Mouse (Mus musculus) thymus, postnatal 14 days (tissue): Measurements from ENCODE around the gene Zeb2.
A peak's percentile ranks its signal among the peaks of the same experiment; 100 is the strongest.

ENCODE experiments used
- DNase-seq: peaks from one replicate; pipeline ENCODE4 v3.0.0; 2021

Gene Zeb2

DNA sequence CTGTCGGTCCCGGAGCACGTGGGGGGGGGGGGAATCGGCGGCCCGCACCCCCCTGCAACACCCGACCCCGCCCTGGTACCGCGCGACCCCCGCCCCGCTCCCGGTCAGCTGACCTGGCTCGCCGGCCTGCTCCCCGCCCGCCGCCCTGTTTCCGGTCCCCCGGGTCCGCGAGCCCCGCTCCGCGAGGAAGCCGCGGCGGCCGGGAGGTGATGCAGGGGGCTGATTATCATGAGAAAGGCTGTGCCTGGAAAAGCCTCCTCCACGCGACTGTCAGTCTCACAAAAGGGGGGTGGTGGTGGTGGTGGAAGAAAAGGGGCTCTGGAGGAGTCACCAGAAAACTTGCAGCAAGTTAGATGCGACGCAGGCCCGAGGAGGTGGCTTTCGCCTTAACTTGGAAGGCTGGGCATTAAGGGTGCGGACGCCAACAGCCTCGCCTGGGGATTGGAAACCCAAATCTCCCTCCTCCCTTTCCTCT is at the start of gene Zeb2:
Gene Zeb2 (minus strand): TSS at position 309 of the 475 bp plus-strand sequence.
- DNase-seq = peak; percentile 57

DNA sequence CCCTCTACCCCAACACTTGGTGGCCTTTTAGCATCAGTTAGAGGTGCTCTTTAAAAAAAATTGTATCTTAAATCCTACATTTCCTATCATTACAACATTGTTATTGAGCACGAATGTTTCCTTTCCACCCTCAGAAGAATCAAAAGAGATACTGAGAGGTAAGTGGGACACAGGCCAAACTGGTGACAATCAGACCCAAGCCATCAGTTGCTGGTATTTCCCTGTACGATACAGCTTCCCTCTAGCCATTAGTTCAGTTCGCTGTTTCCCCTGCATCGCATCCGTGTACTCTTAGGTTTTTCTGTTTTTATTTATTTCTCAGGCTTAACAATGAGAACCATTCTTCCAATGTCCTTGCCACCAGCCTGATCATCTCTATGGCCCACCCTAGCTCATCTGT is 41.6 kb upstream of the Zeb2 start:
- DNase-seq = no peak

GRCm38 (mm10) chr2:45158351-45158782 is 41.2 kb upstream of the Zeb2 start:
- DNase-seq = no peak

DNA sequence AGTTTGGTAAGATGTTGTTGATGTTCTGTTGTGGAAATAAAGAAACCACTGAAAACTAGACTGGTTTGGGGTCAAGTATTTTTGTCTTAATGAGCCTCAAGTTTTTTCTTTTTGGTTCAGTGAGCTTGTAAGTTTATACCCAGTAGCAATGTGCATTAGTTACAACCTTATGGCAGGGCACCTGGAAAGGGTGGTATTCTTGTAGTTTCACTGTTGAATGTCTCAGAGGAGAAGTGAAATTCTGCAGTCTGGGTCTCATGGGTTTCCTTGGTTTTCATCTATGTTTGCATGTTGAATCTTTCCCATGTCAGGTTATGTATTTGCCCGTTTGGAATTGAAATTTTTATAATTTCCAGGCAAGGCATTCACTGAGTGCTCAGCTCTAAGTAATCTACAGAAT is 36.1 kb upstream of the Zeb2 start:
- no peak for DNase-seq

DNA sequence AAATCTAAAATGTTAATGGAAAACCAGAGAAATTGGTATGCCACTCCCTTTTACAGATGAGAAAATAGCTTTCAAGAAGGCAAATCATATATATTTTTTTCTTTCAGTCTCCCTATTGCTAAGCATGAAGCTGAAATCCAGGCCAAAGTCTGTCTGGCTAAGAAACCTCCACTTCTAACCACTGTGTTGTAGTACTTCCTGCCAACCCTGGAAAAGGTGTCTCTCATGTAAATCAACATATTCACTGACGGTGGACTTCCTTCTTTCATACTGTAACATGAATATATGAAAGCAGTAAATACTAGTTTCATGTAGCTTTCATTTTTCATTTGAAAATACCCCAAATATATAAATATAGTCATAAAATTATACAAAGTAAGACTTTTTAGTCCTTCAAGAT is 26.0 kb upstream of the Zeb2 start:
- DNase-seq = no peak

- no peak for DNase-seq
Measured at GRCm38 (mm10) chr2:45138906-45139305, 21.7 kb upstream of the Zeb2 start.

DNA sequence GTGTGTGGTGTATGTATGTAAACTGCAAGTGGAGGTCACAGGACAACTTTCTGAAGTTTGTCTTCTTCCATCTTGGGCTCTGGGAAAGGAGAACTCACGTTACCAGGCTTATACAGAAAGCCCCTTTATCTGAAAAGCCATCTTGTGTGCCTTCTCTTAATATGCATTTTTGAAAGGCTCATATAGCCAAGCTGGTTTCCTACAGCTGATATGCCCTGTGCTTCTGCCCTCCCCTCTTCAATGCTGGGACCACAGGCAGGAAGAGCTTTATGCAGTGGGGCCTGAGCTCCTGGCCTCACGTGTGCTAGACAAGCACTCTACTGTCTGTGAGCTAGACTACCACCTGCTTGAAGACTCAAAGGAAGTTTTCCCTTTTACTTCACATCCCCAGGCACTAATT is 19.6 kb upstream of the Zeb2 start:
- no peak for DNase-seq

DNA sequence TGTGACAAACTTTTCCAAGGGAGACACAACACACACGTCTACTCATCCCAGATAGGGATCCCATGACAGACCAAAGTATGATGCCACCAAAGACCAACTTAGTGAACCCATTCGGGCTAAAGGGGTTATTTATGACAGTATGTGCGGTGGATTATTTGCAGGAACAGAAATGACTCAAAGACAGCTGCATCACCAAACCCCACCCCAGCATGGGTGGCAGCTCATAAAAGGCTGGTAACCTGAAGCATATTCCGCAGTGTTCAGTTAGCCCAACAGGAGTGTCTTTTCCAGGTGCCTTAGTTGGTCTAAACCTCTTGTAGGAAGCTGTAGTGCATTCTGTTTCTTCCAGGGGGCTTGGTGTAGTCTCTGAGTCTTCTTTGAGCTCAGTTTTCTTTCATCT is 16.0 kb upstream of the Zeb2 start:
- no peak for DNase-seq

- no peak for DNase-seq
Measured at GRCm38 (mm10) chr2:45130461-45131156, 13.4 kb upstream of the Zeb2 start.

DNA sequence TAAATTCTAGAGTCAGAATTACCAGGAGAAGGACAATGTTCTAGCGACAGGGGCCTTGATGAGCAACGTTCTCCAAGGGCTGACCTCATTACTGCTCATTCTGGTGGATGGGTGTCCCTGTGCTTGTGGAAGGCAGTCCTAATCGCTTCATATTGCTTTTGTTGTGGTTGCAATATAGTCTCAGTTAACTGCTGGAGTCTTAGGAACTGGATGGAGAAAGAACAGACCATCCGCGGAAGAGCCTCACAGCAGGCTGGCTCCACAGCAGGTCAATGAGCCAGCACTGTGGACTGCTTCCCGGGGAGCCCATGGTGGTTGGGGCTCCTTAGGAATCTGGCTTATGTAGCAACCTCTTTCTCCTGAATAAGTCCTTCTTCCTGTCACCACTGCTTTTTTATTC is 12.4 kb upstream of the Zeb2 start:
- no peak for DNase-seq

- DNase-seq = no peak
Measured at GRCm38 (mm10) chr2:45128696-45129095, 11.5 kb upstream of the Zeb2 start.

DNA sequence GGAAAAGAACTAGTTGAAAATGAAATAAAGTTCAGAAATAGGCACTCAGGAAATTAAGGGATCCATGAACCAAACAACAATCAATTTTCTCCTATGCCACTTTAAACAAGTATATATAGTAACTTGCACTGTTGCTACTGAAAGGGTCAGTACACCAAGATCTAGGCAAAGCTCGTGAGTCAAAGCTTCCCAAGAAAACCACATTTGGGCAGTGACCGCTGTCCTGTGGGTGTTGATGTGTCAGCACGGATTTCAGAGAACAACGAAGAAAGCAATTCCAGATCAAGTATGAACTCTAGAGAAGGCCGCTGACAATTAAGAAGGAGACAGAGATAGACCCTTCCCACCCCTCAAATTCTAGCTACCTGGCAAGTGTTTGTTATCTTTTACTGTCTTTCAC is 9.2 kb upstream of the Zeb2 start:
- no peak for DNase-seq

- DNase-seq = no peak
Measured at GRCm38 (mm10) chr2:45125181-45125580, 8.0 kb upstream of the Zeb2 start.

- no peak for DNase-seq
Measured at GRCm38 (mm10) chr2:45123490-45123889, 6.3 kb upstream of the Zeb2 start.

DNA sequence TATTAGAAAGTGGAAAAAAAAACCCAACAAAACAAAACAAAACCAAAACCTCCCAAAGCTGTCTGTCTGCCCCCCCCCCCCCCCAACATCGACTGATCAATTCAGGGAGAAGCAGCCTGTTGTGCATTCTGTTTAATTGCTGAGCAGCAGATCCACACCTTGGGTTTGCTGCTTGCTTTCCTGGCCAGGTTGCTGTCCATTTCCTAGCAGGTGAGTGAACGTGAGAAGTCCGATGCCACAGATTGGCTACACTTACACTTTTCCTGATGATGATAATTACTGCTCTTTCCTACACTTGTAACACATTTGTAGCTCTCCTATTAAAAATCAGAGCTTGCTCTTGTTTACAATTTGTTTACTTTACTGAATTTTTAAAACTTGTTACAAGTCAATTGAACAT is 926 bp upstream of the Zeb2 start:
- DNase-seq = no peak

DNA sequence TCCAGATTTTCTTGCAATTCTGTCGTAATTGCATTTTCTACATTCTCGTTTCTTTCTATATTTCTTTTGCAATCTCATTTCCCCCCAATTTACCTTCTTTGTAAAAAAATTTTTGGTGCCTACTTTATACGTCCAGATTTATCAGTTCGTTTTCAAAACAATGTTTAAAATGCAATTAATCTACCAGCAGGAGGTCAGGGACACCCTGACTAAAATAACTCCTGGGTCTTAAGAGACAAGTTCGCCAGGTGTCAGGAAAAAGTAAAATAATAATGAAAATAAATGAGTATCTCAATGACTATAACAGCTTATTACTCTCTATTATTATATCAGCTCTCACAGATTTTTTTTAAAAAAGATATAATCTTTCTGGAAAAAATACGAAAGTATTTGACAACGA is 397 bp upstream of the Zeb2 start:
- DNase-seq = no peak

- DNase-seq = peak; percentile 27
Measured at GRCm38 (mm10) chr2:45116531-45117024, 617 bp downstream of the Zeb2 start.

DNA sequence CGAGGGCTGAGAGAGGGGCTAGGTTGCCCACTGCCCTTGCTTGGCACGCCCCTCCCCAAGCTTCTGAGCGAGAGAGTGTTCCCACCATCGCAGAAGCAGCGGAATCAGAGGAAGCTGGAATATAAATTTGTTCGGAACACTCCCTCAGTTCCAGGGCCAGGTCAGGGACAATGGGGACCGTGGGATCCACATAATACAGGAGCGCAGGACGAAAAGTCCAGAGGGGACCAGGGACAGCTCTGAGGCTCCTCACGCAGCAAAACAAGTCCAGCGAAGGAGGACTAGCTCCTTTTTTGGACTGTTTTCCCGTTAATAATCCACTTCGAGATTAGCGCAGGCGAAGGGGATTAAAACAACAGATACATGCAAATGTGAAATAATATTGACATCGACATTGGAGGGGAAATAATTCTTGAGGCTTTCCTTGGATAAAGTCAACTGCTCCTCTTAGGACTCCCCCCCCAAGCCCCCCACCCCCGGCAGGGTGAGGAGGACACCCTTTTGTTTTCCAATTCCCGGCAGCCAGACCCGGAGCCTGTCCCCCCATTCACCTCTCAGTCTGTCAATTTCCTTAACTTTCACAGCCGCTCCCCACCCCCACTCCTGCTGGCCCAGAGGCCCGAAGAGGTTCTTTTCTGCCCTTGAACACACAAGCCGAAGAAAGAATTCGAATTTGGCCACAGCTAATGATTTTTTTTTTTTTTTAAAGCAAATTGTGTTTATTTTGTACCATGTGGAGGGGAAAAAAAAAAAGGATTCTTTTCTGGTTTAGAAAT is 1.3 kb downstream of the Zeb2 start:
- DNase-seq = no peak

GRCm38 (mm10) chr2:45115211-45115610 is 2.0 kb downstream of the Zeb2 start:
- no peak for DNase-seq

GRCm38 (mm10) chr2:45114596-45114995 is 2.6 kb downstream of the Zeb2 start:
- DNase-seq = no peak

GRCm38 (mm10) chr2:45113912-45114311 is 3.3 kb downstream of the Zeb2 start:
- DNase-seq = no peak

GRCm38 (mm10) chr2:45112891-45113683 is 4.1 kb downstream of the Zeb2 start:
- peak; percentile 34 for DNase-seq

- no peak for DNase-seq
Measured at GRCm38 (mm10) chr2:45112021-45112747, 5.0 kb downstream of the Zeb2 start.
